Mouse (Mus musculus) liver, embryonic 14.5 days (tissue): ENCODE measurements at regions not wholly inside any gene's neighbourhood (a gene's known extent, or its start where the extent isn't known, plus 50 kb on each side); places are given as distances from the start of the nearest gene placed in this dataset.

ENCODE experiments used
- CTCF ChIP-seq: IDR thresholded peaks from 2 replicates; pipeline ENCODE4 v1.5.1; 2016; ENCODE audit warnings: antibody characterized with exemption, low read depth, control low read depth
- EP300 ChIP-seq: IDR thresholded peaks from 2 replicates; pipeline ENCODE4 v1.6.1; 2016; ENCODE audit warnings: antibody characterized with exemption, low read depth

DNA sequence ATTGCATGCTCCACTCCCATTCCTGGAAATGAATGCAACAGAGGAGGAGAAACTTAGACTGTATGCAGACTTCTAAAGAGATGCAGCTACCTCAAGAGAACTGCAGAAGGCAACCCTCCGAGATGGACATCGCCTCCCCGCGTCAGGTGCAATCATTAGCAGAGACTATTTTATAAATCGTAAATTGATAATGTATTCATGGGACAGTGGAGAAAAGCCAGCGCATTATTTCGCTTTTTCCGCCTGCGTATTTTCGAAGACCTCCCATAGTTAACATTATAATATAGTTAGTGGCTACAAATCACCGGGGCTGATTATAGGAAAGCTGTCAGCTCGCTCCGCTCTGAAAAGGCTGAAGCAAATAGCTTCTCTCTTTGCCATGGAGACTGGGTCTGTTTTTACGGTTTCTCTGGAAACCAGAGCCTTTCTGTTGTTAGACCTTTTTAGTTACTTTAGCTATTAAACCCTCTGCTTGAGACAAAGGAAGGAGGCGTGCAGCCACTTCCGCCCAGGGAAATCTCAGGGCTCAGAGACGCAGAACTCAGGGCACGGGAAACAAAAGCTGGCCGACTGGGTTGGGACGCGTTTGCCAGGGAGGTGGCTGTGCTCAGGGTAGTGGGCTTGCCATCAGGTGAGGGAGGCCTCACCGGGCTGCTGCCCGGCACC lies 113.0 kb upstream of the A230072I06Rik start:
- TF ChIP-seq CTCF (no peak), EP300 (no peak)
